Mouse (Mus musculus) heart, postnatal 10 days (tissue): ENCODE results near the gene Vdac1. TPM values are rescaled to one million over a fixed set of nuclear protein-coding genes. Genes with fewer than 3 reads are reported as not detected.
"Not testable (repeated sequence)": the region's sequence is repeated elsewhere in the genome, so short reads cannot be mapped to it uniquely, and the experiment has no call there.

Source experiments
- DNase-seq, 2 experiments: peaks; one replicate each; pipeline ENCODE4 v3.0.0; 2021
- intact Hi-C: fragments of 180-260 bp; cut with DNase I; formaldehyde crosslinking; loops from one replicate; pipeline ENCODE4 v1.15.1; 2025
- total RNA-seq, 2 experiments: library from RNA; stranded (reverse); gene quantifications; 2 replicates each; pipeline ENCODE4 v1.2.3; 2021

Gene Vdac1
- total RNA-seq, 2 experiments from 2014 or later: 861 to 884 TPM

DNA sequence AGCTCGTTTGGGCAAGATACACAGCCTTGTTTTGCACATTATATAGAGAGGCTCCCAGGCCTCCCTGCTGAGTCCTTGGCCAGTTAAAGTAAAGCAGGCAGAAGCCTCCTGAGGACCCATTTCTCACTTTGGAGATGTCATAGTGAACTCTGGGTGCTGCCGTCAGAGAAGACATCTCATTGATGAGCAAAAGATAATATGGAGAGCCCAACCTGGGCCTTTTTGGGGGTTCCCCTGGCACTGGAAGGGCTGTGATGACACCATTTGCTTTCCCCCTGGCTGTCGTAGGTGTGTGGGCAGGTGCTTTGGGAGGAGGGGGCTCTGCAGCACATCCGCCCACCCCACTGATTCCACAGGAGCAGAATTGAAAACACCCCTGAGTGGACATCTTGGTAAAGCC is 18.4 kb upstream of the Vdac1 start:
- intact Hi-C loops: loop anchor here (2.0 to 5.0 kb wide), 3 partner anchors 45 to 200 kb away; no protein-coding TSS in a partner anchor
- no peak for DNase-seq

DNA sequence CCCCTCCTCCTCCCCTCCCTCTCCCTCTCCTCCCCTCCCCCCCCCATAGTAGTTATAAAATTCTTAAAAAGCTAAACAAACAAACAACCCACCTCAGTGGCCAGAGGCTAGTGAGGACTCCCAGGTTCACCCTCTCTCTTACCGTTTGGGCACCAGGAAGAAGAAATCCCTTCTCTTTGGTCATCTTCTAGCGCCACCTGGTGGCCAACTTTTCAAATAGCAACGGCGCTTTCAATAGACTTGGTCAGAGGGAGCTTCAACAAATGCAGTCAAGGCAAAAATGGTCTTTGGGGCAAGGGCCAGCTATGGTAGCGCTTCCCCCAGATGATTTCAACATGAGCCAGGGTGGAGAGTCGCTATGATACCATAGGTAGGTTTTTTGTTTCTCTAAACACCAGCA is 17.5 kb upstream of the Vdac1 start:
- intact Hi-C loops: loop anchor here (1.0 to 5.0 kb wide), 4 partner anchors 46 to 201 kb away; no protein-coding TSS in a partner anchor
- peak; percentile 84 to 93 for DNase-seq

GRCm38 (mm10) chr11:52344991-52345777 is 15.5 kb upstream of the Vdac1 start:
- intact Hi-C loops: loop anchor here (5.0 kb wide), 2 partner anchors 48 to 203 kb away; no protein-coding TSS in a partner anchor
- DNase-seq: no peak

GRCm38 (mm10) chr11:52345939-52346634 is 14.6 kb upstream of the Vdac1 start:
- intact Hi-C loops: no loop called here
- DNase-seq: peak; percentile 85 to 92

DNA sequence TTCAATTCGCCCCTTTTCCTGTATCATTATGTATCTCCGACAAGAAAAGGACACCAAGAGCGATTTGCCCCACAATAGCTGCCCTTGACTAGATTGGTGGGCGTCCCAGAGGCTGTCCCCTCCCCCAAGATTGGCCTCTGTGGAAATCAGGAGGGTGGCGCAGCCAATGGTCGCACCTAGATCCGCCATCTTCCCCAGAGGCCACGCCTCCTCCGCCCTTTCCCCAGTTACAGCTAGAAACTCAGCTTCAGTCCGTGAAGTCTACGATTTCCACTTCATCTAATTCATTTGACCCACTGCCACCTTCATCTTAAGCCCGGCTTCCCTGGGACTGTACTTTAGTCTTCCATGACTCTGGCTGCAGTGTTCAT is 14.0 kb upstream of the Vdac1 start:
- peak in 1 of 2 experiments; percentile 50 for DNase-seq
- intact Hi-C loops: no loop called here

- intact Hi-C loops: no loop called here
- no peak for DNase-seq
These were observed 12.5 kb upstream of the Vdac1 start for GRCm38 (mm10) chr11:52348156-52348555.

- no peak for DNase-seq
- intact Hi-C loops: no loop called here
These were observed 11.9 kb upstream of the Vdac1 start for GRCm38 (mm10) chr11:52348724-52349123.

DNA sequence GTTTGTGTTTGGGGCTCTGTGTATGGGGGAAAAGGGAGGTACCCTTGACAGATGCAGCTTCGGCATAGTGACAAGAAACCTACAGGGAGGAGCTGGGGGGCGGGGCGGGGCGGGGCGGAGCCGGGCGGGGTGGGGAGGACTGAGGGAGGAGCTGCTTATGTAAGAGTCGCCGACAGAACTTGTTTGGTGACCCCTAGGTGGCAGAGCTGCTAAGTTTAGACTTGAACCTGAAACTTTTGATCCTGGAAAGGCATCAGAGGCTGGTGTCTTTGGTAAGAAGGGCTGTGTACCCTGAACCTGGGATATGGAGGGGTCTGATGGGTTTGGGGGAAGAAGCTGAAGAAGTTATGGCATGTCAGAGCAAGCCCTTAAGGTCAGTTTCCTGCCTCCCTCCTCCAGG is 9.7 kb upstream of the Vdac1 start:
- peak; percentile 59 to 63 for DNase-seq
- intact Hi-C loops: loop anchor here (1.0 kb wide), 1 partner anchor 23 kb away; no protein-coding TSS in a partner anchor

DNA sequence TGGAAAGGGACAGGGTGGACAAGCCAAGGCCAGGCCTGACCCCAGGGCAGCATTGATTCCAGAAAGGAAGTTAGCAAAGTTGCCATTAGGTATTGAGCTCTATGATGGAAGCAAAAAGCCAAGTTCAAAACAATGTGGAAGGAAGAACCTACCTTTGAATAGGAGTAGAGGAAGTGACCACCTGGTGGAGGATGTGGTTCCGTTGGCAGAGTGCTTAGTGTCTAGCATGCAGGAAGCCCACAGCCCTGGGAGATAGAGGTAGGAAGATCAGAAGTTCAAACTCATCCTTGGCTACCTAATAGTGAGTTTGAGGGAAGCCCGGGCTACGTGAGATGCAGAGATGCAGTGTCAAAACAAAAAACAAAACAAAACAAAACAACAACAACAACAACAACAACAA is 8.4 kb upstream of the Vdac1 start:
- no peak for DNase-seq
- intact Hi-C loops: no loop called here

- intact Hi-C loops: no loop called here
- DNase-seq: no peak
These were observed 6.0 kb upstream of the Vdac1 start for GRCm38 (mm10) chr11:52354644-52355043.

DNA sequence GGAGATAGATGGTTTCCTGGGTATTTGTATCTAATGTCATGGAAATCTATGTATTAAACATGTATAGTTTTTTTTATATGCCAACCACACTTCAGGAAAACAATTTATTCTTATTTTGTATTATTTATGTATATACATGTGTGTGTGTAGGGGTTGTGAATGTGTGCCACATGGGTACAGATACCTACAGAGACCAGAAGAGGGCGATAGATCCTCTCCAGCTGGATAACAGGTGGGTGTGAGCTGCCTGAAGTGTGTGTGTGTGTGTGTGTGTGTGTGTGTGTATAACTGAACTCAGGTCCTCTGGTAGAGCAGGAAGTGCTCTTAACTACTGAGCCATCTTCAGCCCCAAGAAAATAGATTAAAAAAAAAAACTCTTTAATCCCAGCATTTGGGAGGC is 5.1 kb upstream of the Vdac1 start:
- DNase-seq: no peak
- intact Hi-C loops: no loop called here

GRCm38 (mm10) chr11:52357091-52357490 is 3.6 kb upstream of the Vdac1 start:
- DNase-seq, intact Hi-C loops: not testable (repeated sequence)

- peak; percentile 59 to 60 for DNase-seq
- intact Hi-C loops: no loop called here
These were observed 2.1 kb upstream of the Vdac1 start for GRCm38 (mm10) chr11:52358520-52358919.

GRCm38 (mm10) chr11:52359686-52360470 is 782 bp upstream of the Vdac1 start:
- DNase-seq: no peak

DNA sequence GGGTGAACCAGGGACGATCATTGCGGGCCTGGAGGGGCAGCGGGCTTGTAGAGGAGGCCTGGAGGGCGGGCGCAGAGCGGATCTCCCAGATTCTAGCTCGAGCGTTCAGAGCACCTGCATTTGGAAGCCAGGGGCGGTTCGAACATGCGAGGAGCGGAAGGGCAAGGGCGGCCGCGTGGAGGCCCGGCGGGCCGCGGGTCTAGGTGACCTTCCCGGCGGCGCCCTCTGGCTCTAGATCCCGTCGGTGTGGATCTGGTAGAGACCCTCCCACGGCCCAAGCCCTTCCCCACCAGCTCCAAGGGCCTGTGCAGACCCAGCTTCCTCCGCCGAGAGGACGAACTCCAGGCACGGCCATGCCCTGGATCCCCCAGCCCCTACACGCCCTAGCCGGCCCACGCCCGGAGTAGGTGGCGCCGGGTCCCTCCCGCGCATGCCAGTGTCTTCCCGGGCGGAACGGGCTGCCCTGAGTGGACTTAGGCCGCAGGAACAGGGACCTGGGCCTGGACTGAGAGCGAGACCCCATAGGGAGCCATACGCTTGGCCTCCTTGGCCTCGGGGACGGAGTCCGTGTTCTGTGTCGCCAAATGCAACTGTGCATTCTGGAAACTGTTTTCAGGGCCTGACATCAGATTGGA is 744 bp downstream of the Vdac1 start:
- peak; percentile 71 to 73 for DNase-seq
- intact Hi-C loops: no loop called here

More at GRCm38 (mm10) chr11:52359686-52360470, 782 bp upstream of the Vdac1 start:
- intact Hi-C loops: no loop called here

DNA sequence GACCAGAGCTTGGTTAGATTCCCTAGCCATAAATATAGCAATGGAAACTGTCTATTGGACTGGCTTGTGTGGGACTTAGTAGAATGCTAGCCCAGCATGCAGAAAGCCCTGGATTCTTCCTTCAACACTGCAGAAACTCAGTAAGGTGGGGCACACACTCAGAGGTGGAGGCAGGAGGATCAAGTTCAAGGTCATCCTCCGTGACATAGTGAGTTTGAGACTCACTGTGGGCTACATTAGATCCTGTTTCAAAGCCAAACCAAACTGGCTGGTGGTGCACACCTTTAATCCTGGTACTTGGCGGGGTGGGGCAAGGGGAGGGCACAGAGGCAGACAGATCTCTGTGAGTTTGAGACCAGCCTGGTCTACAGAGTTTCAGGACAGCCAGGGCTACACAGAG is 3.7 kb downstream of the Vdac1 start:
- no peak for DNase-seq
- intact Hi-C loops: no loop called here

DNA sequence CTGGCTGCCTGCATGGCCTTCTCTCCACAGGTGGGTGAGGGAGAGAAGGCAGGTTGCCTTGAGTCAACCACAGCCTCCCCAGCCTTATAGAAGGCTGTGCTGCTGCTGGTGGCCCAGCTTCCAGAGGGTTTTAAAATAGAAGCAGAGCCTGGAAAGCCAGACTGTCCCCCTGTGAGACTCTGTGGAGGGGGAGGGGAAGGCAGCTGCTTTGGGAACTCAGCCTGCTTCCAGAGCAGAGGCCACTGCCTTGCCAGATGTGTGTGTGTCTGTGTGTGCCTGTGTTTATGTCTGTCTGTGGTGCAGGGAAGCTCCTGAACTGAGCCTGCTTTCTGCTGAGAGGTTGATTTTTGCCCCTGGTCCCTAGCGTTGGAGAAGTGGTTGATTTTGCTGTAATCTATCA is 4.5 kb downstream of the Vdac1 start:
- DNase-seq: peak; percentile 84 to 90
- intact Hi-C loops: no loop called here

DNA sequence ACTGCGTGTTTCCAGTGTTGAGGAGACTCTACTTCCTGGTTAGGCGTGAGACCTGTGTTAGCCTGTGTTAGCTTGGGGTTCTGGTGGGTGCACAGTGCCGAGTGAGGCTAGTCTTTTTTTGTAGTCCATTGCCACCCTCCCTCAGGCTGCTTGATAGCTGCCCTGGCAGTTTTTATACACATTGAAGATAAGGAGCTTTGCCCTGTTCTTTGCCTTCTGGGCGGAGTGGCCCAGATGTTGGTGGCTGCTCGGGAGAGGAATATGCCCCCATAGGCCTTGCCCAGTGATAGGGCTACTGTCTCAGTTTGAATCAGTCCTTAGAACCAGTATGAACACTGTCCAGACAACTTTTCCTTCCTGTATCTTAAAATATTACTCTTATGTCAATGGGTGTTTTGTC is 5.7 kb downstream of the Vdac1 start:
- no peak for DNase-seq
- intact Hi-C loops: no loop called here

GRCm38 (mm10) chr11:52368176-52368985 is 7.7 kb downstream of the Vdac1 start:
- DNase-seq: no peak

More at GRCm38 (mm10) chr11:52368176-52368985, 7.7 kb downstream of the Vdac1 start:
- intact Hi-C loops: no loop called here
